Mouse (Mus musculus): Measurements from ENCODE around the gene Bfsp2. TPM values are rescaled to one million over a fixed set of nuclear protein-coding genes. Genes with fewer than 3 reads are reported as not detected.

Bfsp2 gene
- polyA plus RNA-seq (2014; fragmentation: Illumina TruSeq; extraction: RNeasy Lipid Tissue Mini Kit (QIAGEN cat#74804); ENCODE audit: low read depth, low replicate concordance): not detected

GRCm38 (mm10) chr9:103480044-103480576 is at the start of gene Bfsp2:
Gene Bfsp2, minus strand, starts transcription at chr9:103480420.

Other genes starting within 250 kb of the Bfsp2 start
- gene Trf, start 250.0 kb downstream of the Bfsp2 start, polyA plus RNA-seq (2014; fragmentation: Illumina TruSeq; extraction: RNeasy Lipid Tissue Mini Kit (QIAGEN cat#74804); ENCODE audit: low read depth, low replicate concordance): 255 TPM
- not detected for gene 1300017J02Rik, start 175.3 kb downstream of the Bfsp2 start, polyA plus RNA-seq (2014; fragmentation: Illumina TruSeq; extraction: RNeasy Lipid Tissue Mini Kit (QIAGEN cat#74804); ENCODE audit: low read depth, low replicate concordance)
- gene Topbp1, start 175.2 kb downstream of the Bfsp2 start, polyA plus RNA-seq (2014; fragmentation: Illumina TruSeq; extraction: RNeasy Lipid Tissue Mini Kit (QIAGEN cat#74804); ENCODE audit: low read depth, low replicate concordance): 39.8 TPM
- 277 TPM for gene Cdv3, start 114.6 kb downstream of the Bfsp2 start, polyA plus RNA-seq (2014; fragmentation: Illumina TruSeq; extraction: RNeasy Lipid Tissue Mini Kit (QIAGEN cat#74804); ENCODE audit: low read depth, low replicate concordance)